Mouse (Mus musculus) c-Kit-positive CD71-positive TER-119-negative erythroid progenitor cells, embryonic 14.5 days (primary cell): ENCODE data around the gene Gm5767.
A peak's percentile ranks its signal among the peaks of the same experiment; 100 is the strongest.

Source experiments
- DNase-seq: peaks from one replicate; pipeline ENCODE4 v3.0.0-alpha.2; 2013; ENCODE audit warnings: low read depth

Gene Gm5767

DNA sequence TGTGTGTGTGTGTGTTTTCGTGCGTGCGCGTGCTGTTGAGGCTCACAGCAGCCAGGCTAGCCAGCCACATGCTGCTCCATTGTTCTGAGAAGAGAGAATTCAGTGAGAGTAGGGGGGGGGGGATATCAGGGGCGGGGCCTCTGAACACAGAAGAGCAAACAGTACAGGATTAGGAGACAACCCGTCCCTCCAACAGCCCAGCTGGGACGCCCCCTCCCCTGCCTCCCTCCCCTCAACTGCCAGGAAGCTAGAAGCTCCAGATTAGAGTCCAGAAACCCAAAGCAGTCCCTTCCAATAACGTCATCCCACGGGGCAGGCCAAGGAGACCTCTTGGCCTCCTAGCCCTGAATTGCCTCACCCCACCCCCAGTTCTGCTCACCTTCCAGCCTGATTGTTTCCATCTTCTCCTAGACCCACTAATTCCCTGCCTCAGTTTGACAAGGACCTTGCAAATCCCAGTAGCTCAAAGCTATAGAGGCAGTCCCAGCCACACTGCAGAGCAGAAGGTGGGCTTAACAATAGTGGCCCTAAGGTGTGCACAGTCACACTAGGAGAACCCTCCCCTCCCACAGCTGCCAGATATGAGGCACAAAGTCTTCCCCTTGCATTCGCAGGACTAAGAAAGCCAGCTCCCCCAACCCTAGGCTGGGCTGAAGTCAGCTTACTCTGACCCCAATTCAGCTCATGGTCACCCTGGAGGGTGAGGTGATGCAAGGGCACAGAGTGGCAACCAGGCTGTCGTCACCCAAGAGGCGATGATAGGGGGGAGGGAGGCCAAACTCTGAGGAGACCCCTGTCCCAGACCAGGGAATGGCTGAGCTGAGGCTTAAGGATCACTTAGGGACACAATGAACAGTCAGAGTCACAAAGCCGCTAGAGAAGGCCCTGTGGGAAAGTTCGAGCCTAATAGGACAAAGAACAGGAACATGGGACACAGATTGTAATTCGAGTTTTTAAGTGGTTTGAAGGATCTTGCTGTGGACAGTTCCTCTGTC is 10.2 kb upstream of the Gm5767 start:
- no peak for DNase-seq

- DNase-seq: peak; percentile 90
These were observed 8.8 kb upstream of the Gm5767 start, which contains the start of gene Carhsp1 for GRCm38 (mm10) chr16:8671551-8672349. Gene Carhsp1, minus strand, starts transcription at chr16:8672155.

DNA sequence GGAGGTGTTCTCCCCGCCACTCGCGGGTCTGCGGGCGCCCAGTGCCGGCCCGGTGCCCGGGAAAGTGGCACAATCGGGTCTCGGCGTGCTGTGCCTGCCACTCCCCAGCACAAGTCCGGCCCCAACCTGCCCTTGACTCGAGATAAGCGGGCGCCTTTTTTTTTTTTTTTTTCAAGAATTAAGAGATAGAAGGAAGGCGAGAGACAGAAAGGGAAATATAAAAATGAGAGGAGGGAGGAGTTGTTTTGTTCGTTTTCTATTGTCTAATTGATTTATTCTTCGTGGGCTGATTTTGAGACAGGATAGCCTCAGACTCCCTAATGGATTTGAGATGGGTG is 8.3 kb upstream of the Gm5767 start:
- DNase-seq: no peak

DNA sequence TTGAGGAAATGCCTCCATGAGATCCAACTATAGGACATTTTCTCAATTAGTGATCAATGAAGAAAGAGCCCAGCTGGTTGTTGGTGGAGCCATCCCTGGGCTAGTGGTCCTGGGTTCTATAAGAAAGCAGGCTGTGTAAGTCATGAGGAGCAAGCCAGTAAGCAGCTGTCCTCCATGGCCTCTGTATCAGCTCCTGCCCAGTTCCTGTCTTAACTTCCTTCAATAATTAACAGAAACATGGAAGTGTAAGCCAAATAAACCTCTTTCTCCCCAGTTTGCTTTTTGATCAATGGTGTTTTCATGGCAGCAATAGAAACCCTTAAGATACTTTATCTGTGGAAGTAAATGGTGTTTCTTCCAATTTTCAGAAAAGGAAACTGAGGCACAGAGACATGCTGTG is 7.8 kb upstream of the Gm5767 start:
- DNase-seq: no peak

GRCm38 (mm10) chr16:8673343-8673742 is 7.2 kb upstream of the Gm5767 start:
- no peak for DNase-seq

DNA sequence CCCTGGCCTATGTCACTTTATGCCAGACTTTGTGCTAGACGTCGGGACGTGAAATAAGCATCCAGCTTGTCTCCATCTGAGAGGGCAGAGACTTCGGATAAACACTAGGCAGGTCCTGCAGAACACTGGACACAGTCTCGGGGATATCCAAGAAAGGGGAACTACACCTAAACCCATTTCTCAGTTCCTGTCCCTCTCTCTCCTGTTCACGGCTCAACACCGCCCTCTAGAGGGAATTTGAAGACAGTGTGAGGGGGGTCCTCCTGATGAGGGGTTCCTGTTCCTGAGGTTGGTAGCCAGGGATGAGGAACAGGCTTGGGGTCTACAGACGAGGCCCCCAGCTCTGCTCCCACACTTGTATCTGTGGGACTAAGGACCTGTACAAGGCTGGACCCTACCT is 6.4 kb upstream of the Gm5767 start:
- DNase-seq: peak; percentile 74

DNA sequence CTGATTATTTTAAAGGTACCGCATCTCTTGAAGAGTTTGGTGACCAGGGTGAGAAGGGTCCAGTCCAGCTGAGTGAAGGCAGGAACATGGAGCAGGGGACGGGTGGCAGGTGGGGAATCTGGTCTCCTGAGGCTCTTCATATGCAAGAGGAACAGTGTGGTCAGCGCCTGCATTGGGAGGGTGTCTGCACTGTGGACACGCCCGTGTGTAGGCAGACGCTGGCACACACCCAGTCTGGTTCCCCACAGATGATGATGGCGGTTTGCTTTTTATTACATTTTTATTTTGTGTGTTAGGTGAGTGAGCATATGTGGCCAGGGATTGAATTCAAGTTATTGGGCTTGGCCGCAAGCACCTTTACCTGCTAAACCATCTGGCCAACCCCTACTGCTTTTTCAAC is 5.0 kb upstream of the Gm5767 start:
- no peak for DNase-seq

DNA sequence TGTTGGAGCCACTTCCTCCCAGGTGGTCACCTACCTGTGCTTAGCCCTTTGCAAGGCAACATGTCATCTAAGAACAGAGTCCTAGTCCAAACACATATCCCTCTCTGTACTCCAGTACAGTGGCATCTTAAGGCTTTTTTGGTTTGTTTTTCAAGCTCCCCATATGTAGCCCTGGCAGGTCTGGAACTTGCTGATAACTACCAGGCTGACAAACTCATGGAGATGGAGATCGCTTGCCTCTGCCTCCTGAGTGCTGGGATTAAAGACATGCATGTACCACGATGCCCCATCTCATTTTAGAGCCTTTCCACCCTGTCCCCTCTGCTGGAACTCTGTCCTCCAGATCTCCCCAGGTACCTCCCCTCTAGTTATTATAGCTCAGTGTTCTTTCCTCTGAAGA is 4.3 kb upstream of the Gm5767 start:
- DNase-seq: peak; percentile 66

GRCm38 (mm10) chr16:8676800-8677199 is 3.8 kb upstream of the Gm5767 start:
- DNase-seq: no peak

DNA sequence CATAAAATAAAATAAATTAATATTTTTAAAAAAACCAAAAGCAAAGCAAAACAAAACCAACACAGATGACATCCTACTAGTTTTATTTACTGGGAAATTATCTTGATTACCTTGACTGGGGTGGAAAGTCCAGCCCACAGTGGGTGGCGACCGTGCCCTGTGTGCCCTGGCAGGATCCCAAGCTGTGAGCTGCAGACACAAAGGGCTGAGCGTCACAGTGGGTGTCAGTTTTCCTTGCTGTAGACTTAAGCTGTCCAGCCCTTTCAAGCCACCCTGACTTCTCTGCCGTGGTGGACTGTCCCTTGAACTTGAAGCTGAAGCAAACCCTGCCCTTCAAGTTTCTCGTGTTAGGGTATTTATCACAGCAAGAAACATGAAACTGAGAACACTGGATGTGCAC is 2.5 kb upstream of the Gm5767 start:
- DNase-seq: no peak

DNA sequence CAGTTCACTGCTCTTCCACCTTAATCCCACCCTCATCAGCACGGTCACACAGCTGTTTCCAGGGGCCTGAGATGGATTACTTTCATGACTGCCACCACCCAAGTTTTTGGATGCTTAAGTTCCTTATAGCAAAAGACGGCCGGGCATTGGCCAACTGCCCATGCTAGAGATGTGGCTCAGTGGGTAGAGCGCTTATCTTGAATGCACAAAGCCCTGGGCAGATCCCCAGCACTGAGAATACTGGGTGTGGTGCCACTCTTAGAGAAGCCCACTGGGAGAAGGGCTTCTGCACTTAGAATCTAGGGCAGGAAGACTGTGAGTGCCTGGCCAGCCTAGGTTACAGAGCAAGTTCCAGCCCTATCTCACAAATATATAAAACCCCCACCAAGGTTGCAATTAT is 1.9 kb upstream of the Gm5767 start:
- no peak for DNase-seq

DNA sequence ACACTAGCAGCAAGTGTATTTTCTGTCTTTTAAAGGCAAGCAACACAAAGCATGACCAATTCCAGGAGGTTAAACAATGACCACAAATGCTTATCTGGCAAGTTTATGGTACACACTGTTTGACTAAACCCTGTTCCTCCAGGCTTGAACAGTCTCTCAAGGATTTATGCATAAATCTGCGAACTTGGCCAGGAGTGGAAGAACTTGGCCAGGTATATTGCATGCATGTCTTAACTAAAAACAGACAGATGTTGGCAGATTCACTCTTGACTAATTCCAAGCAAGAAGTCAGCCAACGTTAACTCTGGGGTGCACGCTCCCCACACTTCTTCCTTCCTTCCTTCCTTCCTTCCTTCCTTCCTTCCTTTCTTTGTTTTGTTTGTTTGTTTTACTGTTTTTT is 790 bp upstream of the Gm5767 start:
- DNase-seq: no peak

GRCm38 (mm10) chr16:8685087-8685486 is 4.5 kb downstream of the Gm5767 start:
- DNase-seq: no peak

- peak; percentile 86 for DNase-seq
These were observed 5.7 kb downstream of the Gm5767 start for GRCm38 (mm10) chr16:8686121-8686870.

DNA sequence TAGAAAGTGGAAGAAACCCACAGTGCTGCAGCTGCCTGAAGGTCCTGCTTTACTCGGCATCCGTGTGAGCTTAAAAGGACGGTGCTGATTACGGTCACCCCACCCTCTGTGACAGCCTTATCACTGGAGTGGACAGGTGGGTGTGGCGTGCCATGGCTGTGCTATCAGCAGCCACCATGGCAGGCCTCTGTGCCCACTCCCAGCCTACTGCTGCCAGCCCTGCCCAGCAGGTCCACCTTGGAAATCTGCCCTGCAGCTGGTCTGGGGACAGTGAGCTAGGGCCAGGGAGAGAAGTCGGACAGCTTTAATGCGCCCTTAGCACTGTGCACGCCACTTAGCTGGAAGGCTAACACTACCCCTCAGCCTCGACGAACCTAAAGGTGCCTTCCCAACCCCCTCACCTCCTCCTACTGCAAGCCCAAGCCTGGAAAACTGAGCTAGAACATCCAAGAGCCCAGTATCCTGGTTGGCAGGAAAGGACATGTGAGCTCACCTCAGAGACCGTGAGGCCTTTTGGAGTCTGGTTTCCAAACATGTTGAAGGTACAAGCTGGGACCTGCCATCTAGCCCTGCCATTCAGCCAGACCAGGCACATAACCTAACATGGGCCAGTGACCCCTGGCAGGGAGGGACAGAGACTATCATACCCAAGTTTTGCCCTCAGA is 6.4 kb downstream of the Gm5767 start:
- peak; percentile 74 for DNase-seq

GRCm38 (mm10) chr16:8687559-8688112 is 7.1 kb downstream of the Gm5767 start:
- DNase-seq: no peak

DNA sequence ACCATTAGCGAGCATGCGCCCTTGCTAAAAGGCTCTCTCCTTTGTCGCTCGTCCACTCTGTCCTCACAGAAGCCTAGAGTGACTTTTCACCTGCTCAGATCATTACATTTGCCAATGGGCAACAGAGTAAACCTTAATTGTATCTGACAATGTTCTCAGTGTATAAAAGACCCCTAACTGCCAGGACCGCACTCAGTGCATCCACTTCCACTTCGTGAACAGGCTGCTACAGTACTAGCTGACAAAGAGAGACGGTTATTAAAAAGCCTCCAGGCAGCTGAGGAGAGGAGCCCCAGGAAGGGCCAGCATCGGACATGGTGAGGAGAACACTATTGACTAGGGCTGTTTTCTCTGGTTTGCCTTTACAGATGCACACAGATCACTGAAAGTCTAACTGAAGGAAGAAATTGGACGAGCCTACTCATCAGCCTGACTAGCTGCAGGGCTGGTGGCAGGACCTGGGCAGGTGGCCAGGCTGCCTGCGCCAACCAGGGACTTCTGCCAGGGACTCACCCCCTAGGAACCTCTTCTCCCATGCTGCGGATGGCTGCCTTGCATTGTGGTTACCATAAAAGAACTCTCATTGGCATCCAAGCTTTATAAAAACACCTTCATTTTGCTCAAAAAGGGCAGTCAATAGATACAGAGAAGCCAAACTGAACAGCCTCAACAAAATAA is 9.5 kb downstream of the Gm5767 start:
- no peak for DNase-seq

DNA sequence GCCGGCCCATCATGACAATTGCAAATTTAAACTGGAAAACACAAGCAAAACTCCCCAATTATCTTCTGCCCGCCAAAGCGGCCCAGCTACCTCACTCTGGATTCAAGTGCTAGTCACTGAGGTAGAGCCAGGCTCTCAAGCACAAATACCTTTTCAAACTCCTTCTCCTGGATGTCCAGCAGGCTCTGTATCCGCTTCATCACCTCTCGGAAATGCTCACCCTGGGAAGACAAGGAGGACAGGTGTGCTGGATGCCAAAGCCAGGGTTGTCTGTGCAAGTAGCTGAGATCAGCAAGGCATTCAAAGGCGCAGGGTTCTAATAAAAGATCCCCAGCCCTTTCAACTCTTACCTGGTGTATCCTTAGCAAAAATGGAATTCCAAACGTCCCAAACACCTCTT is 10.6 kb downstream of the Gm5767 start:
- no peak for DNase-seq

- DNase-seq: no peak
These were observed 19.0 kb downstream of the Gm5767 start for GRCm38 (mm10) chr16:8699556-8699955.

GRCm38 (mm10) chr16:8700586-8700985 is 20.0 kb downstream of the Gm5767 start:
- DNase-seq: no peak

DNA sequence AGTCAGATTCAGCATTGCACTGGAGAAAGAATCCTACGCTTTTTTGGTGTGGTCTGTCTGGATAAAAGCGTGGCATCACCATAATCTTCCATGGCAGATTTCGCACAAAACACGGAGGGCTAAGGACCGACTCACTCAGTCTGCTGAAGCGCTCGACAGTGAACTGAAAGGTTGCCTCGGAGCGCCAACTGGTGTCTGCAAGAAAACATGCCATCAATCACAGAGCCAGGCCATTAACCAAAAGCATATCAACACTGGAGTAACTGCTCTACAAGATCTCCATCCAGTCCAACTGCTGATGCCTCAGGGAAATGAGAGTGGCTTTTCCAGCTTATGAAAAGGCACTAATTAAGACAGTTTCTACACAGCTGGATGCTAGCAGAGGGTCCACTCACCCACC is 31.4 kb downstream of the Gm5767 start:
- DNase-seq: no peak
